Mouse (Mus musculus) intestine, postnatal 0 days (tissue): ENCODE measurements around the gene Epha3. TPM values are rescaled to one million over a fixed set of nuclear protein-coding genes. Genes with fewer than 3 reads are reported as not detected.

ENCODE experiments used
- ATAC-seq: fragments of 200-750 bp; cut with Nextera tagmentation; 2 replicates; pipeline ENCODE4 v1.8.0; 2017; ENCODE audit warnings: mild to moderate bottlenecking, moderate TSS enrichment, moderate library complexity
- H3K27ac ChIP-seq: fragments of 300-500 bp; sonication (generic); 2 replicates; pipeline ENCODE4 v1.5.1; 2014; ENCODE audit warnings: mild to moderate bottlenecking, low read depth, low read length, moderate library complexity
- H3K27me3 ChIP-seq: fragments of 300-500 bp; sonication (generic); replicated peaks from 2 replicates; pipeline ENCODE4 v1.6.1; 2014; ENCODE audit warnings: low read length, mixed read lengths; ENCODE audit not compliant: control insufficient read depth, insufficient read depth
- H3K36me3 ChIP-seq: fragments of 300-500 bp; sonication (generic); 2 replicates; pipeline ENCODE4 v1.6.1; 2014; ENCODE audit warnings: mild to moderate bottlenecking, moderate library complexity; ENCODE audit not compliant: control insufficient read depth, insufficient read depth
- H3K4me1 ChIP-seq: fragments of 300-500 bp; sonication (generic); replicated peaks from 2 replicates; pipeline ENCODE4 v1.6.1; 2014; ENCODE audit warnings: antibody characterized with exemption, low read length, mixed read lengths; ENCODE audit not compliant: control insufficient read depth, insufficient read depth
- H3K4me2 ChIP-seq: fragments of 300-500 bp; sonication (generic); replicated peaks from 2 replicates; pipeline ENCODE4 v1.6.1; 2014; ENCODE audit warnings: low read depth, mild to moderate bottlenecking, moderate library complexity
- H3K4me3 ChIP-seq: fragments of 300-500 bp; sonication (generic); 2 replicates; pipeline ENCODE4 v1.5.1; 2014; ENCODE audit warnings: low read depth, low read length
- H3K9ac ChIP-seq: fragments of 300-500 bp; sonication (generic); 2 replicates; pipeline ENCODE4 v1.6.1; 2014; ENCODE audit warnings: mild to moderate bottlenecking, low read depth, low read length
- H3K9me3 ChIP-seq: fragments of 300-500 bp; sonication (generic); 2 replicates; pipeline ENCODE4 v1.6.1; 2016; ENCODE audit warnings: mixed run types; ENCODE audit not compliant: control insufficient read depth
- CTCF ChIP-seq: sonication (generic); IDR thresholded peaks from 2 replicates; pipeline ENCODE4 v1.5.1; 2016; ENCODE audit warnings: low read depth, mild to moderate bottlenecking, control low read depth, antibody characterized with exemption, moderate library complexity
- WGBS: fragments of 180-500 bp; shearing (Covaris S2); extraction: QIAGEN DNeasy Blood & Tissue Kit; methylation state at CpG from one replicate; pipeline ENCODE4 v1.1.7; 2014; 5-methylcytosine and 5-hydroxymethylcytosine counted together
- polyA plus RNA-seq: library from polyadenylated mRNA; unstranded; fragments of >200 nt; fragmentation: Nextera tagmentation; extraction: Ambion mirVana; gene quantifications from 2 replicates; pipeline ENCODE4 v1.2.1, GENCODE M21; 2015

The Epha3 gene
- polyA plus RNA-seq, 1 experiment from 2014 or later, result 2.3 TPM

GRCm38 (mm10) chr16:63794292-63794691, 69.7 kb downstream of the Epha3 start:
- no peak overlapping the region for H3K27ac ChIP-seq
- no peak for TF ChIP-seq CTCF
- no peak for ATAC-seq
- H3K27me3 ChIP-seq, result no peaks in the 10 kb centered on the region
- H3K4me3 ChIP-seq, result no peak overlapping the region
- H3K9me3 ChIP-seq, result no peaks in the 10 kb centered on the region
- 73% methylated on average over 5 of the region's 5 CpGs for whole genome bisulfite sequencing
- H3K36me3 ChIP-seq, result no peaks in the 10 kb centered on the region
- H3K9ac ChIP-seq, result no peak overlapping the region
- no peaks in the 10 kb centered on the region for H3K4me1 ChIP-seq
- H3K4me2 ChIP-seq, result no peak overlapping the region

- no peak for ATAC-seq
- WGBS, result 69% methylated on average over 1 of the region's 1 CpGs
Measured at GRCm38 (mm10) chr16:63793805-63794204, 70.2 kb downstream of the Epha3 start.

GRCm38 (mm10) chr16:63792084-63792483, 71.9 kb downstream of the Epha3 start:
- Histone ChIP-seq H3K36me3 (no peaks in the 10 kb centered on the region), H3K9me3 (no peaks in the 10 kb centered on the region), H3K4me2 (no peak overlapping the region), H3K4me3 (no peak overlapping the region), H3K27me3 (no peaks in the 10 kb centered on the region), H3K4me1 (no peaks in the 10 kb centered on the region), H3K9ac (no peak overlapping the region), H3K27ac (no peak overlapping the region)
- no peak for TF ChIP-seq CTCF
- no peak for ATAC-seq
- 57% methylated on average over 2 of the region's 2 CpGs for WGBS

More at GRCm38 (mm10) chr16:63793805-63794204, 70.2 kb downstream of the Epha3 start:
- H3K4me1 ChIP-seq, result no peaks in the 10 kb centered on the region
- no peak overlapping the region for H3K27ac ChIP-seq
- H3K9ac ChIP-seq, result no peak overlapping the region
- H3K4me3 ChIP-seq, result no peak overlapping the region
- no peaks in the 10 kb centered on the region for H3K27me3 ChIP-seq
- H3K4me2 ChIP-seq, result no peak overlapping the region
- TF ChIP-seq CTCF, result no peak
- H3K36me3 ChIP-seq, result no peaks in the 10 kb centered on the region
- H3K9me3 ChIP-seq, result no peaks in the 10 kb centered on the region

GRCm38 (mm10) chr16:63783544-63783943, 80.4 kb downstream of the Epha3 start:
- Histone ChIP-seq H3K4me3 (no peak overlapping the region), H3K27me3 (no peaks in the 10 kb centered on the region), H3K4me2 (peak overlapping the region; percentile 9; the same call in 1 of the 2 replicates), H3K9me3 (no peaks in the 10 kb centered on the region), H3K27ac (no peak overlapping the region), H3K4me1 (no peaks in the 10 kb centered on the region), H3K36me3 (no peaks in the 10 kb centered on the region), H3K9ac (no peak overlapping the region)
- no peak for TF ChIP-seq CTCF
- 22% methylated on average over 7 of the region's 7 CpGs for WGBS
- peak; percentile 94 for ATAC-seq

- H3K27ac ChIP-seq, result no peak overlapping the region
- no peak for ATAC-seq
- TF ChIP-seq CTCF, result no peak
- H3K9me3 ChIP-seq, result no peaks in the 10 kb centered on the region
- no peaks in the 10 kb centered on the region for H3K4me1 ChIP-seq
- H3K4me2 ChIP-seq, result no peak overlapping the region
- WGBS, result 69% methylated on average over 1 of the region's 1 CpGs
- H3K27me3 ChIP-seq, result no peaks in the 10 kb centered on the region
- no peak overlapping the region for H3K4me3 ChIP-seq
- no peak overlapping the region for H3K9ac ChIP-seq
- H3K36me3 ChIP-seq, result no peaks in the 10 kb centered on the region
Measured at GRCm38 (mm10) chr16:63782101-63782500, 81.9 kb downstream of the Epha3 start.

GRCm38 (mm10) chr16:63780151-63780550, 83.8 kb downstream of the Epha3 start:
- no peak overlapping the region for H3K27ac ChIP-seq
- no peak overlapping the region for H3K4me2 ChIP-seq
- TF ChIP-seq CTCF, result no peak
- H3K9me3 ChIP-seq, result no peaks in the 10 kb centered on the region
- no peak overlapping the region for H3K9ac ChIP-seq
- no peaks in the 10 kb centered on the region for H3K27me3 ChIP-seq
- H3K4me1 ChIP-seq, result no peaks in the 10 kb centered on the region
- 73% methylated on average over 5 of the region's 5 CpGs for WGBS
- no peak overlapping the region for H3K4me3 ChIP-seq
- no peaks in the 10 kb centered on the region for H3K36me3 ChIP-seq
- ATAC-seq, result no peak

- no peak for ATAC-seq
- H3K9ac ChIP-seq, result no peak overlapping the region
- no peak overlapping the region for H3K4me3 ChIP-seq
- no peaks in the 10 kb centered on the region for H3K4me1 ChIP-seq
- H3K4me2 ChIP-seq, result no peak overlapping the region
- no peaks in the 10 kb centered on the region for H3K9me3 ChIP-seq
- H3K27me3 ChIP-seq, result no peaks in the 10 kb centered on the region
- H3K27ac ChIP-seq, result no peak overlapping the region
- WGBS, result 62% methylated on average over 1 of the region's 1 CpGs
- no peak for TF ChIP-seq CTCF
- no peaks in the 10 kb centered on the region for H3K36me3 ChIP-seq
Measured at GRCm38 (mm10) chr16:63777811-63778210, 86.2 kb downstream of the Epha3 start.
